Mouse (Mus musculus) cerebellum, postnatal 10 days (tissue): ENCODE data around the gene Fahd1.
A peak's percentile ranks its signal among the peaks of the same experiment; 100 is the strongest.

ENCODE experiments used
- DNase-seq, 2 experiments: peaks; one replicate each; pipeline ENCODE4 v3.0.0; 2021; ENCODE audit warnings: mixed read lengths in 2 of 2

Gene Fahd1

GRCm38 (mm10) chr17:24885356-24886133 is 35.4 kb upstream of the Fahd1 start:
- DNase-seq: peak in 1 of 2 experiments; percentile 43

- DNase-seq: no peak
Measured at GRCm38 (mm10) chr17:24884391-24884790, 34.2 kb upstream of the Fahd1 start.

GRCm38 (mm10) chr17:24881738-24882440 is 31.7 kb upstream of the Fahd1 start:
- DNase-seq: peak; percentile 64 to 70

GRCm38 (mm10) chr17:24878531-24878930 is 28.4 kb upstream of the Fahd1 start:
- DNase-seq: no peak

- DNase-seq: no peak
Measured at GRCm38 (mm10) chr17:24878117-24878397, 27.9 kb upstream of the Fahd1 start.

GRCm38 (mm10) chr17:24877336-24878116 is 27.4 kb upstream of the Fahd1 start:
- no peak for DNase-seq

GRCm38 (mm10) chr17:24874989-24875388 is 24.8 kb upstream of the Fahd1 start:
- DNase-seq: no peak

- no peak for DNase-seq
Measured at GRCm38 (mm10) chr17:24874405-24874745, 24.2 kb upstream of the Fahd1 start.

GRCm38 (mm10) chr17:24873695-24874404 is 23.7 kb upstream of the Fahd1 start:
- no peak for DNase-seq

- DNase-seq: no peak
Measured at GRCm38 (mm10) chr17:24867914-24868313, 17.8 kb upstream of the Fahd1 start.

- DNase-seq: peak; percentile 87 to 88
Measured at GRCm38 (mm10) chr17:24865776-24866175, 15.6 kb upstream of the Fahd1 start, which contains the start of gene Igfals. TSS of gene Igfals (plus strand) at chr17:24865997.

- DNase-seq: no peak
Measured at GRCm38 (mm10) chr17:24861785-24862184, 11.6 kb upstream of the Fahd1 start.

- DNase-seq: no peak
Measured at GRCm38 (mm10) chr17:24860076-24860475, 9.9 kb upstream of the Fahd1 start.

GRCm38 (mm10) chr17:24858967-24859366 is 8.8 kb upstream of the Fahd1 start:
- peak; percentile 80 to 85 for DNase-seq

- DNase-seq: no peak
Measured at GRCm38 (mm10) chr17:24857831-24858470, 7.8 kb upstream of the Fahd1 start.

GRCm38 (mm10) chr17:24856589-24856988 is 6.4 kb upstream of the Fahd1 start:
- no peak for DNase-seq

GRCm38 (mm10) chr17:24855838-24856464 is 5.8 kb upstream of the Fahd1 start:
- no peak for DNase-seq

- no peak for DNase-seq
Measured at GRCm38 (mm10) chr17:24851381-24852125, 1.4 kb upstream of the Fahd1 start.

GRCm38 (mm10) chr17:24850773-24851127 is 586 bp upstream of the Fahd1 start:
- no peak for DNase-seq

- no peak for DNase-seq
Measured at GRCm38 (mm10) chr17:24849733-24850064, 465 bp downstream of the Fahd1 start.

GRCm38 (mm10) chr17:24848600-24849031 is 1.5 kb downstream of the Fahd1 start:
- no peak for DNase-seq
